Mouse (Mus musculus): ENCODE measurements at regions not wholly inside any gene's neighbourhood (a gene's known extent, or its start where the extent isn't known, plus 50 kb on each side); places are given as distances from the start of the nearest gene placed in this dataset.
"Not testable (repeated sequence)": the region's sequence is repeated elsewhere in the genome, so short reads cannot be mapped to it uniquely, and the experiment has no call there.

- no peak for DNase-seq
Observed at GRCm38 (mm10) chr1:105900158-105900557, 90.0 kb upstream of the Zcchc2 start.

- no peak for DNase-seq
Observed at GRCm38 (mm10) chr1:105900920-105901319, 89.3 kb upstream of the Zcchc2 start.

GRCm38 (mm10) chr1:105903286-105904115 lies 86.7 kb upstream of the Zcchc2 start:
- no peak for DNase-seq

GRCm38 (mm10) chr1:105904737-105905136 lies 85.5 kb upstream of the Zcchc2 start:
- DNase-seq: no peak

GRCm38 (mm10) chr1:105905785-105906426 lies 84.3 kb upstream of the Zcchc2 start:
- no peak for DNase-seq

- peak; percentile 95 for DNase-seq
Observed at GRCm38 (mm10) chr1:105906427-105906798, 83.8 kb upstream of the Zcchc2 start.

GRCm38 (mm10) chr1:105908029-105908876 lies 82.0 kb upstream of the Zcchc2 start:
- DNase-seq: peak; percentile 20

- DNase-seq: no peak
Observed at GRCm38 (mm10) chr1:105909121-105909520, 81.1 kb upstream of the Zcchc2 start.

- no peak for DNase-seq
Observed at GRCm38 (mm10) chr1:105911714-105912113, 78.5 kb upstream of the Zcchc2 start.

GRCm38 (mm10) chr1:105921842-105922241 lies 68.4 kb upstream of the Zcchc2 start:
- no peak for DNase-seq

- no peak for DNase-seq
Observed at GRCm38 (mm10) chr1:105922586-105922985, 67.6 kb upstream of the Zcchc2 start.

- DNase-seq: peak; percentile 14
Observed at GRCm38 (mm10) chr1:105923001-105923400, 67.2 kb upstream of the Zcchc2 start.

- peak; percentile 62 for DNase-seq
Observed at GRCm38 (mm10) chr1:105925617-105926370, 64.4 kb upstream of the Zcchc2 start.

GRCm38 (mm10) chr1:105926871-105927270 lies 63.3 kb upstream of the Zcchc2 start:
- peak; percentile 25 for DNase-seq

- DNase-seq: no peak
Observed at GRCm38 (mm10) chr1:105930841-105931240, 59.4 kb upstream of the Zcchc2 start.

- not testable (repeated sequence) for DNase-seq
Observed at GRCm38 (mm10) chr1:105934171-105934570, 56.0 kb upstream of the Zcchc2 start.

Measured in adrenal gland, postnatal 14 days (tissue).